Mouse (Mus musculus): Measurements from ENCODE around the gene Vmn2r55.
"Not testable (repeated sequence)": the region's sequence is repeated elsewhere in the genome, so short reads cannot be mapped to it uniquely, and the experiment has no call there.

The Vmn2r55 gene

GRCm38 (mm10) chr7:12684903-12685302 lies at the start of gene Vmn2r55:
TSS of gene Vmn2r55 (minus strand) at chr7:12685003.
- not testable (repeated sequence) for DNase-seq (ENCODE audit: low read depth, low spot score); H3K27me3 ChIP-seq (ENCODE audit: control insufficient read depth, insufficient read depth, low read length, poor library complexity, severe bottlenecking); H3K36me3 ChIP-seq (ENCODE audit: control insufficient read depth, insufficient read depth, low read length, poor library complexity, severe bottlenecking)

DNA sequence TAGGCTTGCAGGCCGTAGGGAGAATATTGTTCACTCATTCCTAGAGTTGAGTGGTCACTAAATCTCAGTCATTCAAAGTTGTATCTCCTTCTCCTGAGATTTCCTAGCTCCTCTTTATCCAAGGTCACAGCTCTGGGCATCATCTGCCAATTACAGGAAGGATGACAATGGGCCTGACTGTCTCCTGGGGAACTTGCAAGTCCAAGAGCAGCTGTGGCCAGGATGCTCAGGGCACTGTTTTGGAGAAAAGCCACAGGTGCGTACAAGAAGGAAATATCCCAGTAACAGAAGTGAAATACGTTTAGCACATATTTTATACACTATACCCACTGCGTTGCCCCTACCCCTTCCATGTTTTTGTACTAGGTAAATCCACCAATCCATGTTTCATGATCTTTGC lies 44.6 kb downstream of the Vmn2r55 start, which contains the start of gene Vmn2r54:
TSS of gene Vmn2r54 (minus strand) at position 101 of the 400 bp plus-strand sequence.
- DNase-seq (ENCODE audit: low read depth, low spot score); H3K27me3 ChIP-seq (ENCODE audit: control insufficient read depth, insufficient read depth, low read length, poor library complexity, severe bottlenecking); H3K36me3 ChIP-seq (ENCODE audit: control insufficient read depth, insufficient read depth, low read length, poor library complexity, severe bottlenecking): not testable (repeated sequence)

DNA sequence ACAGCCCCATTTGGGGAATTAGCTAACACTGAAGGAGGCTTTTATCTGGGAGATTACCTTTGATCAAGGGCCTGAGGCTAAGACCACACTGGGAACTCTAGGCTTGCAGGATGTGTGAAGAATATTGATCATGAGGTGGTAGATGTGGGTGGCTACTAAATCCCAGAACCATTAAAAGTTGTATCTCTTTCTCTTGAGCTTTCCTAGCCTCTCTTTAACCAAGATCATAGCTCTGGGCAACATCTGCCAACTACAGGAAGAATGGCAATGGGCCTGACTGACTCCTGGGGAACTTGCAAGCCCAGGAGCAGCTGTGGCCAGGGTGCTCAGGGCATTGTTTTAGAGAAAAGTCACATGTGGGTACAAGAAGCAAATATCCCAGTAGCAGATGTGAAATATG lies 76.1 kb downstream of the Vmn2r55 start, which contains the start of gene Vmn2r53:
TSS of gene Vmn2r53 (minus strand) at position 101 of the 400 bp plus-strand sequence.
- no peaks in the 10 kb centered on the region for H3K27me3 ChIP-seq (ENCODE audit: control insufficient read depth, insufficient read depth, low read length, poor library complexity, severe bottlenecking)
- H3K36me3 ChIP-seq (ENCODE audit: control insufficient read depth, insufficient read depth, low read length, poor library complexity, severe bottlenecking): no peaks in the 10 kb centered on the region
- no peak for DNase-seq (ENCODE audit: low read depth, low spot score)

Data from splenic B cell, adult 2 months (primary cell).